8 mouse cellular contexts compared by ENCODE assay signal in genomic region chr17:34027656-34028223, GRCm38 (mm10). TPM values are rescaled to one million over a fixed set of nuclear protein-coding genes. Genes with fewer than 3 reads are reported as not detected.
DNase-seq lines count a peak whose midpoint lies in the region; ATAC-seq and TF ChIP-seq lines count a peak whose summit lies in the region.

Gene H2-Ke6, minus strand, starts transcription at chr17:34028060.

- no peak for TF ChIP-seq CTCF in bone marrow, adult 2 months (IDR thresholded peaks at IDR 0.05; ENCODE audit: control insufficient read depth, insufficient read depth, low read length)

- H3K27ac ChIP-seq in bone marrow, adult 2 months (ENCODE audit: control insufficient read depth, insufficient read depth, low read depth, low read length, poor library complexity), result peak within 1 kb of the TSS; percentile 96
- peak within 1 kb of the TSS; percentile 79 for H3K27ac ChIP-seq in embryonic facial prominence, embryonic 15.5 days (replicated peaks)
- H3K27ac ChIP-seq in limb, embryonic 15.5 days, result peak within 1 kb of the TSS; percentile 81

- H3K4me2 ChIP-seq in embryonic facial prominence, embryonic 15.5 days (replicated peaks), result peak within 1 kb of the TSS; percentile 98
- peak within 1 kb of the TSS; percentile 96 for H3K4me2 ChIP-seq in limb, embryonic 15.5 days

- H3K4me3 ChIP-seq in bone marrow, adult 2 months (replicated peaks; ENCODE audit: control insufficient read depth, low read depth, low read length), result peak within 1 kb of the TSS; percentile 96
- peak within 1 kb of the TSS; percentile 64 for H3K4me3 ChIP-seq in embryonic facial prominence, embryonic 15.5 days (replicated peaks)
- peak within 1 kb of the TSS; percentile 96 for H3K4me3 ChIP-seq in limb, embryonic 15.5 days

- H3K36me3 ChIP-seq in embryonic facial prominence, embryonic 15.5 days, result peaks cover 25% of the 10 kb centered on the region
- peaks cover 31% of the 10 kb centered on the region for H3K36me3 ChIP-seq in limb, embryonic 15.5 days

- peak; percentile 80 for ATAC-seq in embryonic facial prominence, embryonic 15.5 days (ENCODE audit: insufficient number of reproducible peaks, low FRiP score, low TSS enrichment, low read depth)
- ATAC-seq in limb, embryonic 15.5 days (ENCODE audit: insufficient number of reproducible peaks, low FRiP score, low TSS enrichment, low read depth), result peak; percentile 72
- ATAC-seq in monocyte, adult 5-6 weeks (replicated peaks; ENCODE audit: insufficient number of reproducible peaks, low FRiP score, low TSS enrichment, poor library complexity, severe bottlenecking), result peak; percentile 41

- peak; percentile 83; the same call in 1 of the 2 replicates for TF ChIP-seq POLR2A in bone marrow, adult 2 months (IDR thresholded peaks at IDR 0.05; ENCODE audit: borderline replicate concordance, control insufficient read depth, low read depth, low read length)

- H3K4me1 ChIP-seq in bone marrow, adult 2 months (ENCODE audit: control insufficient read depth, insufficient read depth, low read length), result peaks cover 16% of the 10 kb centered on the region
- H3K4me1 ChIP-seq in embryonic facial prominence, embryonic 15.5 days, result peaks cover 67% of the 10 kb centered on the region
- H3K4me1 ChIP-seq in limb, embryonic 15.5 days, result peaks cover 76% of the 10 kb centered on the region

- H3K27me3 ChIP-seq in embryonic facial prominence, embryonic 15.5 days, result no peaks in the 10 kb centered on the region
- H3K27me3 ChIP-seq in limb, embryonic 15.5 days, result no peaks in the 10 kb centered on the region

- peak within 1 kb of the TSS; percentile 47 for H3K9ac ChIP-seq in embryonic facial prominence, embryonic 15.5 days
- H3K9ac ChIP-seq in limb, embryonic 15.5 days, result peak within 1 kb of the TSS; percentile 58

- WGBS in bone marrow, adult 2 months, result under 1% methylated on average over 49 of the region's 49 CpGs
- under 1% methylated on average over 49 of the region's 49 CpGs for WGBS in embryonic facial prominence, embryonic 15.5 days
- under 1% methylated on average over 47 of the region's 49 CpGs for WGBS in limb, embryonic 15.5 days

- H3K9me3 ChIP-seq in embryonic facial prominence, embryonic 15.5 days (replicated peaks), result no peaks in the 10 kb centered on the region
- no peaks in the 10 kb centered on the region for H3K9me3 ChIP-seq in limb, embryonic 15.5 days

- peak; percentile 88 for DNase-seq in 416B (ENCODE audit: low read depth)
- DNase-seq in heart, adult 8-10 months (ENCODE audit: low spot score), result peak; percentile 90
- DNase-seq in kidney, adult 9 months, result peak; percentile 98
- peak; percentile 92 to 94 for DNase-seq in spleen, postnatal 4 days (ENCODE audit: low spot score in 2 of 2)

RNA-seq across cellular contexts. Expression of gene H2-Ke6, which starts in this region (rescaled TPM):
- polyA plus RNA-seq in bone marrow, adult 2 months (2011; ENCODE audit: insufficient read depth, insufficient read length, low replicate concordance, missing spikeins), result 120 and 165 TPM in 2 replicates
- polyA plus RNA-seq in embryonic facial prominence, embryonic 15.5 days (2015; fragmentation: Nextera tagmentation; extraction: Ambion mirVana), result 54.1 and 57.4 TPM in 2 replicates
- 100 to 1,000 TPM; 134 to 149 (median 137) TPM for total RNA-seq in heart, adult 8-10 months (2022)
- 45.0 and 50.3 TPM in 2 replicates for polyA plus RNA-seq in limb, embryonic 15.5 days (2015; fragmentation: Nextera tagmentation; extraction: Ambion mirVana)
- total RNA-seq in monocyte, adult 5-6 weeks (2017), result 77.7 to 117 TPM (median 111 TPM) in 3 replicates

Comparison
In these comparisons a context has a peak if more than half of its experiments do, and no peak if none do; other contexts are left out.
1. Peak in every context shown above with its lines: DNase-seq, ATAC-seq, H3K4me3 ChIP-seq and H3K27ac ChIP-seq.